Mouse (Mus musculus) bone marrow macrophage, adult 2 months (primary cell): Measurements from ENCODE around the gene Phf21a. TPM values are rescaled to one million over a fixed set of nuclear protein-coding genes. Genes with fewer than 3 reads are reported as not detected.

Source experiments
- H3K27ac ChIP-seq: 2 replicates; pipeline ENCODE4 v1.5.1; 2012; ENCODE audit warnings: low read depth, low read length; ENCODE audit not compliant: insufficient read depth
- H3K4me1 ChIP-seq: 2 replicates; pipeline ENCODE4 v1.6.1; 2012; ENCODE audit warnings: low read length; ENCODE audit not compliant: control insufficient read depth, insufficient read depth
- H3K4me3 ChIP-seq: 2 replicates; pipeline ENCODE4 v1.5.1; 2012; ENCODE audit warnings: mild to moderate bottlenecking, low read length, moderate library complexity; ENCODE audit not compliant: insufficient read depth
- CTCF ChIP-seq: IDR thresholded peaks from 2 replicates; pipeline ENCODE4 v1.5.1; 2012; ENCODE audit warnings: low read depth, mild to moderate bottlenecking, low read length, moderate library complexity
- POLR2A ChIP-seq: IDR thresholded peaks from 2 replicates; pipeline ENCODE4 v1.6.1; 2012; ENCODE audit warnings: mild to moderate bottlenecking, low read depth, low read length, borderline replicate concordance
- polyA plus RNA-seq: library from polyadenylated mRNA; stranded (reverse); fragments of >200 nt; gene quantifications from 2 replicates; pipeline ENCODE4 v1.2.4, GENCODE M21; 2012; ENCODE audit not compliant: missing spikeins, insufficient read depth, insufficient read length

Phf21a gene
- polyA plus RNA-seq, 1 experiment, result 81.5 TPM

DNA sequence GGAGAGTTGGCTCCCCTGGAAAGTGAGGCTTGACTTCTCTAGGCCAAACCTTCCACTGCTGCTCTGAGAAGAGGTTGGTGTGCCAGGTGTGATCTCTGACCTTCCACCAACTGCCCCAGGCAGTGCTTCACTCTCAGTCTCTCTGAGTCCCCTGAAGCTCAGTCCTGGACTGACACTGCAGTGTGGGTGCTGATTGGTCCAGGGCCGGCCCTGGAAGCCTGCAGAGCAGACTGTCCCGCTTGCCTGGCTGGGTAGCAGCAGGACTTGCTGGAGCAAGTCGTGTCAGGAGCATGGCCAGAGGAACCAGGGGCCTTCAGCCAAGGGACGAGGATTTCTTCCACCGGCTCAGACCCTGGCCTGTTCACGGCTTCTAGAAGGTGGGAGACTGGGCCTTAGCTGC lies 311.8 kb downstream of the Phf21a start:
- no peak overlapping the region for H3K4me3 ChIP-seq
- TF ChIP-seq CTCF, result no peak
- TF ChIP-seq POLR2A, result no peak
- H3K27ac ChIP-seq, result no peak overlapping the region
- H3K4me1 ChIP-seq, result 0 out of 2 replicates have a peak, but pooled peaks cover 2% of the 10 kb centered on the region

DNA sequence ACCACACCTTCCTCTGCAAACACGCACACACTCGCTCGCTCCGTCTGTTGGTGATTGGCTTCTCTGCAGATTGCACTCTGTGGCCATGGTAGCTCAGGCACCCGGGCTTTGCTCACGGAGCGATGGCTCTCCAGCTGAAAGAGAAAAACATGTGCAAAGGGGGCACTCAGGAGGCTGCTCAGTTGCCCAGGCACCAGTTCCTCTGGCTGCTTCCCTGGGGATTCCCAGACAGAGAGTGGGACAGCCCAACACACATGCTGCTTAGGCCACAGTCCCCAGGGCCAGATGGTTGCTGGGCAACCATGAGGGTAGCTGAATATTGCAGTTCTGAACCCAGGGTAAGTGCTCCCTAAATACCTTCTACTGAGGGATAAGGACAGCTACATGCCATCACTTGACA lies 312.8 kb downstream of the Phf21a start:
- Histone ChIP-seq H3K4me3 (no peak overlapping the region), H3K27ac (no peak overlapping the region), H3K4me1 (0 out of 2 replicates have a peak, but pooled peaks cover 2% of the 10 kb centered on the region)
- no peak for TF ChIP-seq CTCF

DNA sequence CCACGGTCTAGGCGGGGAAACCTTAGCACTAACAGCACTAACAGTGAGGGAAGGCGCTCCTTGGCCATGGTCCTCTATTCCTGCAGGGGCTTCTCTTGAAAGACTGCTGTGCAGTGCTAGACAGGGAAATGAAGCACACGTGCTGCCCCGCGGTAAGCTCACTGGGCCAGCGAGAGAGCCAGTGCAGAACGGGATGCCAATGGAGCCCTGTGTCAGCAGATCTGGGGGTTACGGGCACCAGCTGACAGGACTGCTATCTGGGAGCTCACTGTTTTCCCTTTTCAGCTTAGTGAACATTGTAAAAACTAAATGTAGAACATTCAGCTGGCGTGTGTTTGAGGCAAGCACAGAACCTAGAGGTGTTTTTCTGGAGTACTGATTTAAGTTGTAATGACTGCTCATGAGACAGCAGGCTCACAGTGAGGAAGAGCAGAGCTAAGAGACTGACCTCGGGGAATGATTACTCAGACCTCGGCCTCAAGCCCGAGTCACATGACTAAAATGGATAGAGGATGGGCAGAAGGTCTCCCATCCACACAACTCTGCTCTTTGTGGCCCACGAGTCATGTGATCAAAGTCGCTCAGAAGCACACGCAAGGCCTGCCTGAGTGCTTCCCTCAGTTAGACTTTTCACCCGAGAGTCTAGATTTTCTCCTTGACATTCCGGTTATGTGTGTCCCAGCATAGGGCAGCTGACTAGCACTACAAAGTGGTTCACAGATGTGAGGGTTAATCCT lies 315.6 kb downstream of the Phf21a start:
- Histone ChIP-seq H3K4me1 (no peaks in the 10 kb centered on the region), H3K27ac (no peak overlapping the region), H3K4me3 (no peak overlapping the region)
- TF ChIP-seq CTCF, result no peak
- TF ChIP-seq POLR2A, result no peak

DNA sequence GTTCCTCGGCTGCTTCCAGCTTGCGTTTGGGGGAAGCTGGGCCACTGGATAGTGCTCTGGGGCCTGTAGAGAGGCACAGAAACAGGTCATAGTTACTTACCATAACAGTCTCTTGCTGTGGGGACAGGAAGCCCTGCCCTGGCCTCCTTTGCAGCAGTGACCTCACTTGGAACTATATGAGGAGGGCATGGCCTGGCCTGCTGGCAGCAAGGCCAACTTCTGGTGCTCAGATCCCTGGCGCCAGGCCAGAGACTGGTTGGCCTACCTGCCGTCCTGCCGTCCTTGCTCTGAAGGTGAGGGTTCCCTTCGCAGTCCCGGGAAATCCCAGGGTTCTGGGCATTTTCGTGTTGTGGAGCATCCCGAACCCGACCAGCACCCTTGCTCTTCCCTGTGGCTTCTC lies 318.8 kb downstream of the Phf21a start:
- Histone ChIP-seq H3K4me1 (no peaks in the 10 kb centered on the region), H3K27ac (no peak overlapping the region), H3K4me3 (no peak overlapping the region)
- TF ChIP-seq CTCF (no peak), POLR2A (no peak)

Other genes with a start within 250 kb of the Phf21a start
- not detected in 2 replicates for gene Chrm4, start 165.9 kb upstream of the Phf21a start, polyA plus RNA-seq
- 1.0 and 3.4 TPM in 2 replicates for gene Mdk, start 160.8 kb upstream of the Phf21a start, polyA plus RNA-seq
- not detected in 2 replicates for gene Gm9821, start 147.4 kb upstream of the Phf21a start, polyA plus RNA-seq
- gene Dgkz, start 117.3 kb upstream of the Phf21a start, polyA plus RNA-seq, result 129 and 144 TPM in 2 replicates
- gene Creb3l1, start 68.6 kb upstream of the Phf21a start, polyA plus RNA-seq, result 3.7 and 5.1 TPM in 2 replicates